Mouse (Mus musculus) adrenal gland, postnatal 25 days (tissue): ENCODE results near the gene Gmds. TPM values are rescaled to one million over a fixed set of nuclear protein-coding genes. Genes with fewer than 3 reads are reported as not detected.
A peak's percentile ranks its signal among the peaks of the same experiment; 100 is the strongest.

ENCODE experiments used
- DNase-seq: peaks from one replicate; pipeline ENCODE4 v3.0.0; 2021; ENCODE audit warnings: mixed read lengths
- total RNA-seq: library from RNA; stranded (reverse); gene quantifications from 2 replicates; pipeline ENCODE4 v1.2.3, GENCODE M21; 2021

The Gmds gene
- total RNA-seq, 1 experiment from 2014 or later, result 4.9 TPM

- DNase-seq, result no peak
Observed at GRCm38 (mm10) chr13:32267184-32267775, 71.3 kb downstream of the Gmds start.

GRCm38 (mm10) chr13:32266721-32267120 is 71.8 kb downstream of the Gmds start:
- no peak for DNase-seq

GRCm38 (mm10) chr13:32256121-32256520 is 82.4 kb downstream of the Gmds start:
- peak; percentile 44 for DNase-seq

GRCm38 (mm10) chr13:32252276-32252675 is 86.3 kb downstream of the Gmds start:
- no peak for DNase-seq

- DNase-seq, result no peak
Observed at GRCm38 (mm10) chr13:32242200-32242599, 96.3 kb downstream of the Gmds start.

GRCm38 (mm10) chr13:32236269-32236678 is 102.3 kb downstream of the Gmds start:
- peak; percentile 9 for DNase-seq

GRCm38 (mm10) chr13:32235046-32235445 is 103.5 kb downstream of the Gmds start:
- DNase-seq, result no peak

GRCm38 (mm10) chr13:32234019-32234418 is 104.5 kb downstream of the Gmds start:
- DNase-seq, result no peak

GRCm38 (mm10) chr13:32232391-32232790 is 106.1 kb downstream of the Gmds start:
- no peak for DNase-seq

- no peak for DNase-seq
Observed at GRCm38 (mm10) chr13:32231956-32232355, 106.6 kb downstream of the Gmds start.

GRCm38 (mm10) chr13:32227874-32228562 is 110.5 kb downstream of the Gmds start:
- DNase-seq, result no peak

- no peak for DNase-seq
Observed at GRCm38 (mm10) chr13:32217647-32218046, 120.9 kb downstream of the Gmds start.

- DNase-seq, result no peak
Observed at GRCm38 (mm10) chr13:32213702-32214452, 124.7 kb downstream of the Gmds start.

GRCm38 (mm10) chr13:32212125-32212524 is 126.4 kb downstream of the Gmds start:
- DNase-seq, result no peak

GRCm38 (mm10) chr13:32207172-32207908 is 131.2 kb downstream of the Gmds start:
- DNase-seq, result no peak

- DNase-seq, result no peak
Observed at GRCm38 (mm10) chr13:32179906-32180305, 158.6 kb downstream of the Gmds start.

GRCm38 (mm10) chr13:32178682-32179081 is 159.9 kb downstream of the Gmds start:
- no peak for DNase-seq

- no peak for DNase-seq
Observed at GRCm38 (mm10) chr13:32177852-32178453, 160.6 kb downstream of the Gmds start.

GRCm38 (mm10) chr13:32175028-32175427 is 163.5 kb downstream of the Gmds start:
- no peak for DNase-seq

GRCm38 (mm10) chr13:32169173-32169572 is 169.4 kb downstream of the Gmds start:
- no peak for DNase-seq

- DNase-seq, result no peak
Observed at GRCm38 (mm10) chr13:32167806-32168205, 170.7 kb downstream of the Gmds start.

- no peak for DNase-seq
Observed at GRCm38 (mm10) chr13:32165581-32165980, 173.0 kb downstream of the Gmds start.
